Mouse (Mus musculus) thymus, adult 2 months (tissue): ENCODE results near the gene Ush1c. TPM values are rescaled to one million over a fixed set of nuclear protein-coding genes. Genes with fewer than 3 reads are reported as not detected.

ENCODE experiments used
- DNase-seq: peaks from one replicate; pipeline ENCODE4 v3.0.0; 2021
- H3K27ac ChIP-seq: fragments of 200-500 bp; 2 replicates; pipeline ENCODE4 v1.5.1; 2012; ENCODE audit warnings: low read length, control low read depth; ENCODE audit not compliant: control insufficient read depth, insufficient read depth
- H3K27me3 ChIP-seq: fragments of 200-500 bp; 2 replicates; pipeline ENCODE4 v1.6.1; 2012; ENCODE audit warnings: mild to moderate bottlenecking, low read length, moderate library complexity, mixed read lengths; ENCODE audit not compliant: control insufficient read depth, insufficient read depth
- H3K36me3 ChIP-seq: fragments of 200-500 bp; 2 replicates; pipeline ENCODE4 v1.6.1; 2012; ENCODE audit warnings: mild to moderate bottlenecking, low read length, moderate library complexity; ENCODE audit not compliant: control insufficient read depth, insufficient read depth
- H3K4me1 ChIP-seq: fragments of 200-500 bp; replicated peaks from 2 replicates; pipeline ENCODE4 v1.6.1; 2012; ENCODE audit warnings: low read length; ENCODE audit not compliant: control insufficient read depth, insufficient read depth
- H3K4me3 ChIP-seq: fragments of 200-500 bp; 2 replicates; pipeline ENCODE4 v1.5.1; 2012; ENCODE audit warnings: mild to moderate bottlenecking, low read length, control low read depth, moderate library complexity; ENCODE audit not compliant: control insufficient read depth, insufficient read depth
- CTCF ChIP-seq: fragments of 200-500 bp; IDR thresholded peaks from 2 replicates; pipeline ENCODE4 v1.5.1; 2012; ENCODE audit warnings: mild to moderate bottlenecking, control low read depth, low read length, moderate library complexity, borderline replicate concordance; ENCODE audit not compliant: control insufficient read depth, poor library complexity, insufficient read depth; ENCODE audit errors: extremely low read depth
- POLR2A ChIP-seq: fragments of 200-500 bp; IDR thresholded peaks from 2 replicates; pipeline ENCODE4 v1.6.1; 2012; ENCODE audit warnings: mild to moderate bottlenecking, low read length, control low read depth, moderate library complexity; ENCODE audit not compliant: control insufficient read depth, poor library complexity, insufficient read depth; ENCODE audit errors: extremely low read depth
- WGBS: fragments of 180-500 bp; shearing (Covaris S2); methylation state at CpG from one replicate; pipeline ENCODE4 v1.1.7; 2018; 5-methylcytosine and 5-hydroxymethylcytosine counted together
- polyA plus RNA-seq: library from polyadenylated mRNA; depleted of rRNA; stranded (reverse); fragments of >200 nt; gene quantifications from 2 replicates; pipeline ENCODE4 v1.2.3, GENCODE M21; 2012; rRNA removed

Ush1c gene
- 0.20 and 0.77 TPM in 2 replicates for polyA plus RNA-seq

DNA sequence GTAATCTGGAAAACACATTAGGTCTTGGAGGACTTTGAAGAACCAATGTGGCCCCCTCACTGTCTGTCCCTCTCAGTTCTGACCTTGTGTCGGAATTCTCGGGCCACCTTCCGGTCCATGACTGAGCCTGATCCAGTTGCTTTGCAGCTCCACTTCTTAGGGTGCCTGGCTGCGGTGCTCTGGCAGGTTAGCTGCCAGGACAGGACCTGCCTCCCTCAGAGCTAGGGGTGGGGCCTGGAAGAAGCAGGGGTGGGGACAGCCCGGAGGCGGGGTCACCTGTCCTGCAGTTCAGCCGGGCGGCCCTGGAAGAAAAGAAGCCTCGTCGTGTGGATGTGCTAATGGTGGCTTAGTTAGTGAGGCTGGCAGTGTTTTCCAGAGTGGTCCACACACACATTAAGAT is at the start of gene Ush1c:
Gene Ush1c, minus strand, starts transcription at position 158 of the 400 bp plus-strand sequence.
- Histone ChIP-seq H3K27ac (no peak within 1 kb of the TSS), H3K27me3 (no peaks in the 10 kb centered on the region), H3K4me3 (no peak within 1 kb of the TSS), H3K36me3 (no peaks in the 10 kb centered on the region), H3K4me1 (no peaks in the 10 kb centered on the region)
- DNase-seq, result no peak
- 41% methylated on average over 10 of the region's 10 CpGs for WGBS
- TF ChIP-seq CTCF (no peak), POLR2A (no peak)

DNA sequence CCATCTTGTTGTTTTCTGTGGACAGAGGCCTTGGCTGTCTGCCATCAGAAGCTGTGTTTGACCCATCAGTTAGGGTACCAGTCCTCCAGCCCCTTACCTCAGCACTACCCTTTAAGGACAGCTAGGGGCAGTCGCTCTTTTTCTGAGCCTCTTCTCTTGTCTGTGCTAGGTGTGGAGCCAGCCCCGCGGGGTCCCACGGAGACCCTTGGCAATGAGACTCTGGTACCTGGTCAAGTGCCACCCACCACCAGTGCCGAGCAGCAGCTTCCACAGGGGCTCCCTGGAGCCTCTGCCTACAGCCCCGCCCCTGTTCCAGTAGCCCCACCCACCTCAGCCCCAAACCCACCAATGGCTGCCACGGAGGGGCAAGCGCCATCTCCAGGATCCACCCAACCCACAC is 48.7 kb upstream of the Ush1c start:
- no peak overlapping the region for H3K27ac ChIP-seq
- TF ChIP-seq POLR2A (no peak), CTCF (no peak)
- no peaks in the 10 kb centered on the region for H3K36me3 ChIP-seq
- 36% methylated on average over 8 of the region's 8 CpGs for WGBS
- H3K27me3 ChIP-seq, result no peaks in the 10 kb centered on the region
- H3K4me3 ChIP-seq, result no peak overlapping the region
- no peak for DNase-seq
- H3K4me1 ChIP-seq, result no peaks in the 10 kb centered on the region

DNA sequence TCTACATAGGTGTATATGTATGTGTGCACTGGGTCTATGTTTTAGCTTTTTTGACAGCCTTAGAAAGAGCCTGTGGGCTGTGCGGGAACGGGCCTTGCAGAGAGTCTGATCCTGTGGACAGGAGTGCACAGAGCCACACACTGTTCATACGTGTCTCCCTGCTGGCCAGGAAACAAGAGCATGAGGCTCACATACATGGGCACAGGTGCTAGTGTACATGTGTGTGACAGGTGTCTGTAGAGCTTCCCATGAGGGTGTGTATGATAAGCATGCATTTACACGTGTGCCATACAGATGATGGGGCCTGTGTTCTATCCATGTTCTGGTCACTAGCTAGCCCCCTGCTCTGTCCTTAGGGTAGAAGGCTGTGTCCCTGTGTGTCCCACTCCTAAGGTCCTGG is 48.1 kb upstream of the Ush1c start:
- TF ChIP-seq POLR2A (no peak), CTCF (no peak)
- Histone ChIP-seq H3K4me3 (no peak overlapping the region), H3K4me1 (no peaks in the 10 kb centered on the region), H3K27me3 (no peaks in the 10 kb centered on the region), H3K27ac (no peak overlapping the region), H3K36me3 (no peaks in the 10 kb centered on the region)
- DNase-seq, result no peak
- WGBS, result 86% methylated on average over 4 of the region's 4 CpGs

DNA sequence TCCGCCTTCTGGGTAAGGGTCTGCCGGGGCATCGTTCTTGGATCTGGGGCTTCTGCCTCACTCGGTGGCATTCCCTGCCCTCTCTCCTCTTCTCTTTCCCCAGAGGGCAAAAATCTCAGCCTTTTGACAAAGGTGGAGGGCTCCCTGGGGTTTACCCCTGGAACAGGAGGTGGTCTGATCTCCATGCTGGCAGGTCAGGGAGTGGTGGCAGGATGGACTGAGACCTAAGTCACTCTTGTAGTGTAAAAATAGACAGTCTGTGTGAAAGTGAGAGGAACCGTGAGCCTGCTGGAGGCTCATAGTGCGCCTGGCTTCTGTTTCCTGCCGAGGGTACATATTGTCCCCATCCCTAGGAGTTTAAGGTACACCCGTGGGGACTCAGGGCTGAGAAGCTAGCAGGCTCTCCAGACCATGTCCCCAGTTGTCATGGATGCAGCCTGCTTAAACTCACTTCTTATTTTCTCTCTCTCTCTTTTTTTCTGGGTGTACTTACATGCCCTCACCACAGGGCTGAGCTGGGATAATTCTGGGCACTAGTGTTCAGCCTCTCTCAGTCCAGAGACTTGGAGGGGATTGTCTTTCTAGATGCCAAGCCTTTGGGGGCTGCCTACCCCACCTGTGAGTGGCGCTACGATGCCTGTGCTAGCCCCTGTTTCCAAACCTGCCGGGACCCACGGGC is 47.0 kb upstream of the Ush1c start:
- DNase-seq, result no peak
- WGBS, result 81% methylated on average over 12 of the region's 12 CpGs
- no peak overlapping the region for H3K4me3 ChIP-seq
- no peaks in the 10 kb centered on the region for H3K27me3 ChIP-seq
- H3K36me3 ChIP-seq, result no peaks in the 10 kb centered on the region
- H3K27ac ChIP-seq, result no peak overlapping the region
- TF ChIP-seq POLR2A (no peak), CTCF (no peak)
- H3K4me1 ChIP-seq, result no peaks in the 10 kb centered on the region

DNA sequence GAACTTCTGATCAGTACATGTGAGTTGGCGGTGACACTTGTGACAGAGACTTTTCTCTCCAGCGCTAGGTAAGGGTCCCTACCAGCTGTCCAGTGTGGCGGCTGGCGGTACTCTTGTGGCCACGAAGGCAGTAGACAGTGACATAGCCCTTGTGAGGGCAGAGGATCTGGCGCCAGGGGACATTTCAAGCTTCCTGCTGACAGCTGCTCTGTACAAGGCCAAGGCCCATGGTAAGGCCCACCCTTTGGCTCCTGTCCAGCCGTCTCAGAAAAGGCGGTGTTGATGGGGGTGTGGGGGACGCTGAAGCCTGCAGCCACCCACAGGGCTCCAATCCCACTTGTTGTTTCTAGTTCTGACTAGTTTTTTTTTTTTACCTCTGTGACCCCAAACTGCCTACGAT is 45.4 kb upstream of the Ush1c start:
- Histone ChIP-seq H3K4me1 (no peaks in the 10 kb centered on the region), H3K27ac (no peak overlapping the region), H3K36me3 (no peaks in the 10 kb centered on the region), H3K27me3 (no peaks in the 10 kb centered on the region), H3K4me3 (no peak overlapping the region)
- WGBS, result 87% methylated on average over 10 of the region's 10 CpGs
- TF ChIP-seq POLR2A (no peak), CTCF (no peak)
- no peak for DNase-seq

DNA sequence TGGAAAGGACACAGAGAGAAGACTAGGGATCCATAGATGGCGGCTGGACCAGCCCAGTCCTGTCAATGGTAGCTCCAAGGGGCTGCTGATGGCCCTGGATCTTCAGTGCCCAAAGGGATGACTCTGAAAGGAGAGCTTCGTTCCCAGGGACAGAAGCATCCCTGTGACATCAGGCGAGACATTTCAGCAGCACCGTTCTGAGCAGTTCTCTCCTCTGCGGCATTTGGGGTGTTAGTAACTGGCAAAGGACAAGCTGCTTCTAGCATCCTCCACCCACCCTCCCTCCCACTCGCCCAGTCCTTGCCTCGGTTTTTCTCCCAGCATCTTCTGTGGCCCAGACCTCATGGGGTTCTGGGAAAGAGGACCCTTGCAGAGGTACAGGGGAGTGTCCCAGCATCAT is 44.0 kb upstream of the Ush1c start:
- Histone ChIP-seq H3K27ac (no peak overlapping the region), H3K36me3 (no peaks in the 10 kb centered on the region), H3K27me3 (no peaks in the 10 kb centered on the region), H3K4me1 (no peaks in the 10 kb centered on the region), H3K4me3 (no peak overlapping the region)
- no peak for DNase-seq
- WGBS, result 73% methylated on average over 7 of the region's 7 CpGs
- no peak for TF ChIP-seq POLR2A

DNA sequence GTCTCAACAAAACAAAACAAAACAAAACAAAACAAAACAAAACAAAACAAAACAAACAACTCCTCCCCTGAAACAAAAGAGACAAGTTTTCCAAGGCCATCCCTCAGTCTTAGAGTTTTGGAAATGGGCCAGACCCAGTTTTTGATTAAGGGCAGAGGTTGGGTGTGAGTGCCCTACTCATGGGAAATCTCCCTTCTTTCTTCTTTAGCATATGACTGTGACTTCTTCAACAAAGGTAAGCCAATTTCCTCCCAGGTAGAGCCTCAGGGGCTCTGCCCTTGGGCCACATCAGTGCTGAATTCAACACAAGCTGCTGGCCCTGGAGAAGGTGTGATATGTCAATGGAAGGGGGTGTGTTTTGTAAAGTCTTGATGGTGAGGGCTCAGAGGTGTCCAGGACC is 42.6 kb upstream of the Ush1c start:
- TF ChIP-seq CTCF (no peak), POLR2A (no peak)
- Histone ChIP-seq H3K36me3 (no peaks in the 10 kb centered on the region), H3K4me3 (no peak overlapping the region), H3K27ac (no peak overlapping the region), H3K27me3 (no peaks in the 10 kb centered on the region), H3K4me1 (no peaks in the 10 kb centered on the region)
- no peak for DNase-seq
